Mouse (Mus musculus): Measurements from ENCODE around the gene Rln1.

- TF ChIP-seq CTCF (IDR thresholded peaks at IDR 0.05; ENCODE audit: low read depth, low read length): no peak
- TF ChIP-seq TAL1 (conservative IDR thresholded peaks at IDR 0.05; ENCODE audit: low read depth, low read length): no peak
- no peak for TF ChIP-seq GATA1 (IDR thresholded peaks at IDR 0.05; ENCODE audit: borderline replicate concordance, low read length)
These were observed 36.2 kb upstream of the Rln1 start for GRCm38 (mm10) chr19:29370545-29371283.

Data from G1E (cell line).